Mouse (Mus musculus): ENCODE results near the gene Txnrd3.
A peak's percentile ranks its signal among the peaks of the same experiment; 100 is the strongest.

DNA sequence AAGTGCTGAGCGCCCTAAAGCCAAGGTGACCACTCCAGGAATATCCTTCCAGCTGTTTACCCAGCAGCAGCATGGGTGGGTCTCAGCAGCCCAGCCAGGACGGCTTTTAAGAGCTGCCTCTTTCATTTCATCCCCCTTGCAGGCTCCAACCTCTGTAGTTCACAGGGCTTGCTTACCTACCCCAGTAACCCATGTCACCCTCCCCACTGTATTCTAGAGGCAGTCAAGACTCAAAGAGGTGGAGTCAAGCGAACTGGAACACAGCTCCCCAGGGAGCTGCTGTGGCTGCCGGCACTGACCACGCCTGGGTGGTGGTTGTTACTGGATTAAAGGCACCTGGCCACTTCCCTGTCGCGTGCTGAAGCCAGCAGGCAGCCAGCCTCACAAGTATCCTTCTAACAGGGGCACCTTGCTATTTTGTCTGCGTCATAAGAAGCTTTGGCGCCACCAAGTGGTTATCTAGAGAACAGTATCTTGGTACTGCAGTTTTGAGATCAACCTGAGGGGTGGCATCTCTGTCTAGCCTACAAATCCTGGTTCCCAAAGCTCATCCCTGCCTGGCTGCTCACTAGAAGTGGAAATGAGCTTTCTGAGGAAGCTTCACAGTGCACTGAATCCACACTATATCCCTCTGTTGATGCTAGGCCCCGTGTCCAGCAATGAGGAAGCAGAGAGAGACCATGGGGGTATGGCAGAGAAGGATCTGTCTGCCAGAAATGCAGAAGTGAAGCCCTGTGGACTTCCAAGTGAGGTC is 11.8 kb upstream of the Txnrd3 start:
- peak; percentile 51; the same call in 1 of the 2 replicates for TF ChIP-seq CTCF (IDR thresholded peaks at IDR 0.05; ENCODE audit: control insufficient read depth, insufficient read depth, insufficient replicate concordance, low read depth, low read length)
- no peak for TF ChIP-seq POLR2A (IDR thresholded peaks at IDR 0.05; ENCODE audit: control insufficient read depth, low read depth, low read length)
